Mouse (Mus musculus) liver, embryonic 14.5 days (tissue): Measurements from ENCODE around the gene Naaladl1. TPM values are rescaled to one million over a fixed set of nuclear protein-coding genes. Genes with fewer than 3 reads are reported as not detected.

ENCODE experiments used
- ATAC-seq: fragments of 200-750 bp; cut with Nextera tagmentation; 2 replicates; pipeline ENCODE4 v1.8.0; 2017; ENCODE audit warnings: moderate number of reproducible peaks, mild to moderate bottlenecking, moderate library complexity; ENCODE audit not compliant: insufficient read depth
- DNase-seq, 3 experiments: peaks; one replicate each; pipeline ENCODE4 v3.0.0-alpha.2; 2012 to 2013; ENCODE audit warnings: low read depth in 3 of 3, low spot score in 3 of 3
- H3K27ac ChIP-seq: fragments of 300-500 bp; sonication (generic); 2 replicates; pipeline ENCODE4 v1.5.1; 2014; ENCODE audit warnings: moderate library complexity, mild to moderate bottlenecking, control low read depth, inconsistent platforms
- H3K27me3 ChIP-seq: fragments of 300-500 bp; sonication (generic); 2 replicates; pipeline ENCODE4 v1.6.1; 2014; ENCODE audit warnings: mild to moderate bottlenecking, low read length, moderate library complexity; ENCODE audit not compliant: control insufficient read depth, insufficient read depth
- H3K36me3 ChIP-seq: fragments of 300-500 bp; sonication (generic); replicated peaks from 2 replicates; pipeline ENCODE4 v1.6.1; 2014; ENCODE audit warnings: low read depth; ENCODE audit not compliant: control insufficient read depth, insufficient read depth
- H3K4me1 ChIP-seq, 2 experiments: fragments of 200-500 bp in 1 of 2; fragments of 300-500 bp in 1 of 2; sonication (generic) in 1 of 2; replicated peaks; 2 replicates each; pipeline ENCODE4 v1.6.1; 2012 to 2014; ENCODE audit warnings: antibody characterized with exemption in 1 of 2, inconsistent platforms in 1 of 2, low read length in 1 of 2; ENCODE audit not compliant: control insufficient read depth in 2 of 2, insufficient read depth in 2 of 2
- H3K4me2 ChIP-seq: fragments of 300-500 bp; sonication (generic); 2 replicates; pipeline ENCODE4 v1.6.1; 2014; ENCODE audit warnings: low read depth, mild to moderate bottlenecking, control low read depth, moderate library complexity
- H3K4me3 ChIP-seq, 2 experiments: fragments of 200-500 bp in 1 of 2; fragments of 300-500 bp in 1 of 2; sonication (generic) in 1 of 2; 2 replicates each; pipeline ENCODE4 v1.5.1; 2012 to 2014; ENCODE audit warnings: low read depth in 2 of 2, low read length in 2 of 2, mild to moderate bottlenecking in 2 of 2, control low read depth in 1 of 2, inconsistent platforms in 1 of 2, moderate library complexity in 1 of 2; ENCODE audit not compliant: insufficient read depth in 1 of 2
- H3K9ac ChIP-seq: fragments of 300-500 bp; sonication (generic); replicated peaks from 2 replicates; pipeline ENCODE4 v1.6.1; 2014; ENCODE audit warnings: mild to moderate bottlenecking, control low read depth, moderate library complexity
- H3K9me3 ChIP-seq: fragments of 300-500 bp; sonication (generic); 2 replicates; pipeline ENCODE4 v1.6.1; 2016; ENCODE audit warnings: low read length, mixed read lengths; ENCODE audit not compliant: control insufficient read depth
- CTCF ChIP-seq: IDR thresholded peaks from 2 replicates; pipeline ENCODE4 v1.5.1; 2016; ENCODE audit warnings: antibody characterized with exemption, low read depth, control low read depth
- EP300 ChIP-seq: IDR thresholded peaks from 2 replicates; pipeline ENCODE4 v1.6.1; 2016; ENCODE audit warnings: antibody characterized with exemption, low read depth
- WGBS: fragments of 180-500 bp; shearing (Covaris S2); extraction: QIAGEN DNeasy Blood & Tissue Kit; methylation state at CpG from one replicate; pipeline ENCODE4 v1.1.7; 2014; ENCODE audit not compliant: insufficient replicate concordance; 5-methylcytosine and 5-hydroxymethylcytosine counted together
- polyA plus RNA-seq, 2 experiments: library from polyadenylated mRNA; depleted of rRNA in 1 of 2; stranded (reverse) in 1 of 2; unstranded in 1 of 2; fragments of >200 nt; fragmentation: Nextera tagmentation in 1 of 2; extraction: Ambion mirVana in 1 of 2; gene quantifications; 2 replicates each; pipeline versions ENCODE4 v1.2.1 to v1.2.3; 2012 to 2014

Gene Naaladl1
- polyA plus RNA-seq, 2 experiments = 1.1 to 4.3 TPM

- Histone ChIP-seq H3K4me1 (peaks cover 7 to 14% of the 10 kb centered on the region in 2 experiments), H3K36me3 (peaks cover 9% of the 10 kb centered on the region), H3K4me2 (no peak overlapping the region; the same call in 1 of the 2 replicates), H3K27ac (no peak overlapping the region), H3K4me3 (peak overlapping the region in 1 of 2 experiments; percentile 3; a peak in 1 of 4 replicates), H3K9ac (no peak overlapping the region), H3K27me3 (no peaks in the 10 kb centered on the region), H3K9me3 (no peaks in the 10 kb centered on the region)
- no peak for DNase-seq
- 67% methylated on average over 19 of the region's 19 CpGs for WGBS
- TF ChIP-seq CTCF (no peak), EP300 (no peak)
- ATAC-seq = no peak
Measured at GRCm38 (mm10) chr19:6121761-6122160, 16.2 kb downstream of the Naaladl1 start.

- DNase-seq (no peak), ATAC-seq (no peak)
- TF ChIP-seq CTCF (no peak), EP300 (no peak)
- Histone ChIP-seq H3K4me3 (no peak overlapping the region), H3K9ac (no peak overlapping the region), H3K36me3 (peaks cover 9% of the 10 kb centered on the region), H3K27me3 (no peaks in the 10 kb centered on the region), H3K4me1 (peaks cover 3 to 15% of the 10 kb centered on the region in 2 experiments), H3K4me2 (no peak overlapping the region), H3K9me3 (no peaks in the 10 kb centered on the region), H3K27ac (no peak overlapping the region)
- WGBS = 84% methylated on average over 8 of the region's 8 CpGs
Measured at GRCm38 (mm10) chr19:6123330-6123729, 17.7 kb downstream of the Naaladl1 start.

GRCm38 (mm10) chr19:6124898-6125297 is 19.3 kb downstream of the Naaladl1 start:
- WGBS = 66% methylated on average over 2 of the region's 2 CpGs
- no peaks in the 10 kb centered on the region for H3K27me3 ChIP-seq
- H3K27ac ChIP-seq = no peak overlapping the region
- ATAC-seq (no peak), DNase-seq (no peak)
- no peak overlapping the region for H3K4me3 ChIP-seq
- H3K36me3 ChIP-seq = no peaks in the 10 kb centered on the region; the same call in 1 of the 2 replicates
- H3K4me2 ChIP-seq = no peak overlapping the region
- H3K9me3 ChIP-seq = no peaks in the 10 kb centered on the region
- peaks cover 11 to 24% of the 10 kb centered on the region in 2 experiments for H3K4me1 ChIP-seq
- TF ChIP-seq CTCF (no peak), EP300 (no peak)
- H3K9ac ChIP-seq = no peak overlapping the region; the same call in 1 of the 2 replicates

- Histone ChIP-seq H3K4me2 (peak overlapping the region; percentile 69), H3K27me3 (no peaks in the 10 kb centered on the region), H3K27ac (peak overlapping the region; percentile 75), H3K4me3 (peak overlapping the region; percentile 29 to 66; a peak in 3 of 4 replicates), H3K4me1 (peaks cover 25 to 37% of the 10 kb centered on the region in 2 experiments), H3K9ac (peak overlapping the region; percentile 85), H3K36me3 (no peaks in the 10 kb centered on the region; the same call in 1 of the 2 replicates), H3K9me3 (no peaks in the 10 kb centered on the region)
- WGBS = 16% methylated on average over 4 of the region's 4 CpGs
- TF ChIP-seq CTCF (peak; percentile 83), EP300 (no peak)
- ATAC-seq = no peak
- peak; percentile 55 to 69 (median 58) for DNase-seq
Measured at GRCm38 (mm10) chr19:6126289-6126688, 20.7 kb downstream of the Naaladl1 start.

- peak overlapping the region; percentile 92 for H3K27ac ChIP-seq
- ATAC-seq (no peak), DNase-seq (no peak)
- TF ChIP-seq EP300 = no peak
- H3K9me3 ChIP-seq = no peaks in the 10 kb centered on the region
- H3K9ac ChIP-seq = peak overlapping the region; percentile 85
- H3K4me3 ChIP-seq = peak overlapping the region; percentile 66 to 80
- peaks cover 32 to 44% of the 10 kb centered on the region in 2 experiments for H3K4me1 ChIP-seq
- no peaks in the 10 kb centered on the region for H3K27me3 ChIP-seq
- H3K36me3 ChIP-seq = no peaks in the 10 kb centered on the region; the same call in 1 of the 2 replicates
- 60% methylated on average over 10 of the region's 10 CpGs for WGBS
- peak overlapping the region; percentile 69 for H3K4me2 ChIP-seq
Measured at GRCm38 (mm10) chr19:6126789-6127580, 21.4 kb downstream of the Naaladl1 start.
